Mouse (Mus musculus) heart, embryonic 13.5 days (tissue): ENCODE results near the gene Tecta. TPM values are rescaled to one million over a fixed set of nuclear protein-coding genes. Genes with fewer than 3 reads are reported as not detected.

Experiments
- ATAC-seq: fragments of 200-750 bp; cut with Nextera tagmentation; 2 replicates; pipeline ENCODE4 v1.8.0; 2017; ENCODE audit warnings: moderate TSS enrichment; ENCODE audit not compliant: insufficient number of reproducible peaks, low FRiP score, low TSS enrichment; ENCODE audit errors: extremely low read depth
- H3K27ac ChIP-seq: fragments of 300-500 bp; sonication (generic); replicated peaks from 2 replicates; pipeline ENCODE4 v1.5.1; 2015; ENCODE audit warnings: moderate library complexity, mild to moderate bottlenecking, inconsistent platforms
- H3K27me3 ChIP-seq: fragments of 300-500 bp; sonication (generic); replicated peaks from 2 replicates; pipeline ENCODE4 v1.6.1; 2015; ENCODE audit warnings: mild to moderate bottlenecking, inconsistent platforms
- H3K36me3 ChIP-seq: fragments of 300-500 bp; sonication (generic); 2 replicates; pipeline ENCODE4 v1.6.1; 2015; ENCODE audit warnings: mild to moderate bottlenecking, inconsistent platforms
- H3K4me1 ChIP-seq: fragments of 300-500 bp; sonication (generic); 2 replicates; pipeline ENCODE4 v1.6.1; 2015; ENCODE audit warnings: inconsistent platforms
- H3K4me2 ChIP-seq: fragments of 300-500 bp; sonication (generic); 2 replicates; pipeline ENCODE4 v1.6.1; 2015; ENCODE audit warnings: inconsistent platforms, mild to moderate bottlenecking, moderate library complexity
- H3K4me3 ChIP-seq: fragments of 300-500 bp; sonication (generic); 2 replicates; pipeline ENCODE4 v1.5.1; 2015; ENCODE audit warnings: moderate library complexity, mild to moderate bottlenecking, inconsistent platforms
- H3K9ac ChIP-seq: fragments of 300-500 bp; sonication (generic); 2 replicates; pipeline ENCODE4 v1.6.1; 2015; ENCODE audit warnings: inconsistent platforms, mild to moderate bottlenecking, moderate library complexity
- H3K9me3 ChIP-seq: fragments of 300-500 bp; sonication (generic); 2 replicates; pipeline ENCODE4 v1.6.1; 2016; ENCODE audit warnings: inconsistent platforms
- WGBS: fragments of 180-500 bp; shearing (Covaris S2); methylation state at CpG from one replicate; pipeline ENCODE4 v1.1.7; 2015; ENCODE audit warnings: mixed read lengths; 5-methylcytosine and 5-hydroxymethylcytosine counted together
- polyA plus RNA-seq: library from polyadenylated mRNA; unstranded; fragments of >200 nt; fragmentation: Nextera tagmentation; extraction: Ambion mirVana; gene quantifications from 2 replicates; pipeline ENCODE4 v1.2.1, GENCODE M21; 2015

Gene Tecta
- polyA plus RNA-seq, 1 experiment from 2014 or later, result 0.51 TPM

GRCm38 (mm10) chr9:42387038-42387437 lies 12.7 kb downstream of the Tecta start:
- Histone ChIP-seq H3K27ac (no peak overlapping the region), H3K4me1 (no peaks in the 10 kb centered on the region), H3K4me3 (no peak overlapping the region), H3K9ac (no peak overlapping the region), H3K27me3 (peaks cover 45% of the 10 kb centered on the region), H3K4me2 (no peak overlapping the region), H3K9me3 (no peaks in the 10 kb centered on the region), H3K36me3 (no peaks in the 10 kb centered on the region)
- WGBS, result 58% methylated on average over 8 of the region's 8 CpGs
- ATAC-seq, result no peak

GRCm38 (mm10) chr9:42385656-42386055 lies 14.1 kb downstream of the Tecta start:
- no peak overlapping the region for H3K9ac ChIP-seq
- peaks cover 48% of the 10 kb centered on the region for H3K27me3 ChIP-seq
- ATAC-seq, result no peak
- 72% methylated on average over 13 of the region's 13 CpGs for WGBS
- no peaks in the 10 kb centered on the region for H3K36me3 ChIP-seq
- H3K4me3 ChIP-seq, result no peak overlapping the region
- H3K27ac ChIP-seq, result no peak overlapping the region
- no peak overlapping the region for H3K4me2 ChIP-seq
- H3K9me3 ChIP-seq, result no peaks in the 10 kb centered on the region
- H3K4me1 ChIP-seq, result no peaks in the 10 kb centered on the region

DNA sequence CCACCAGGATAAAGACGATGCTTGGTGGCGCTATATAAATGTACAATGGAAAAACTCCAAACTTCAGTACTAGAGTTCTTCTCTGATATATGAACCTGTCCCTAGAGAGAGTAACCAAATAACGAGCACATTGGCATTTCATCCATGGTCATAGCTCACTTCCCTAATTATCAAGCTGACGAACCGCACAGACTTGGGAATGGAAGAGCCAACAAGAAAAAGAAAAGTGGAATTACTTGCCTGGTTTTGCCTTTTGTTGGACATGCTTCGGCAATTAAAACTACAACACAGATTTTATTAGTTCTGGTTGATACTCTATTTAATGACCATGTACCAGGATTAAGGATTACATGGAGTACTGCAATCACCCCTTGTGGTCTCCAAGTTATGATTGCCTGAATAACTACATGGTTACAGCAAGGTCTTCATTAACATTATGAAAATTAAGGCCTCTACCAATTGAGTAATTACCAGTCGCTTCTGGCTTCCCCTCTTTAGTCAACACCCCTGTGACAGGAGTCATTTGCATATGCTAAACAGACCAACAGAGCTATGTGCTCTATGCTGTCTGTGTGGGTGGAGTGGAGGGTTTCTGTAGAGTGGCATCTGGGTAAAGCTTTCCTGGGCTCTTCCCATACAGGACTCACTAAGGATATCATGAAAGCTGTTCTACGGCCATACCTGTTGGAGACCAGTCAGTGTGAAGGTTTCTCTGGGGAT lies 16.9 kb downstream of the Tecta start:
- H3K4me1 ChIP-seq, result no peaks in the 10 kb centered on the region
- H3K9ac ChIP-seq, result no peak overlapping the region
- 75% methylated on average over 8 of the region's 8 CpGs for WGBS
- H3K4me3 ChIP-seq, result no peak overlapping the region
- peaks cover 29% of the 10 kb centered on the region for H3K27me3 ChIP-seq
- no peaks in the 10 kb centered on the region for H3K36me3 ChIP-seq
- H3K9me3 ChIP-seq, result no peaks in the 10 kb centered on the region
- ATAC-seq, result no peak
- H3K27ac ChIP-seq, result no peak overlapping the region
- no peak overlapping the region for H3K4me2 ChIP-seq

GRCm38 (mm10) chr9:42382063-42382462 lies 17.7 kb downstream of the Tecta start:
- WGBS, result 74% methylated on average over 5 of the region's 5 CpGs
- Histone ChIP-seq H3K27ac (no peak overlapping the region), H3K9ac (no peak overlapping the region), H3K36me3 (no peaks in the 10 kb centered on the region), H3K9me3 (no peaks in the 10 kb centered on the region), H3K4me2 (no peak overlapping the region), H3K4me1 (no peaks in the 10 kb centered on the region), H3K27me3 (peaks cover 21% of the 10 kb centered on the region), H3K4me3 (no peak overlapping the region)
- ATAC-seq, result no peak

DNA sequence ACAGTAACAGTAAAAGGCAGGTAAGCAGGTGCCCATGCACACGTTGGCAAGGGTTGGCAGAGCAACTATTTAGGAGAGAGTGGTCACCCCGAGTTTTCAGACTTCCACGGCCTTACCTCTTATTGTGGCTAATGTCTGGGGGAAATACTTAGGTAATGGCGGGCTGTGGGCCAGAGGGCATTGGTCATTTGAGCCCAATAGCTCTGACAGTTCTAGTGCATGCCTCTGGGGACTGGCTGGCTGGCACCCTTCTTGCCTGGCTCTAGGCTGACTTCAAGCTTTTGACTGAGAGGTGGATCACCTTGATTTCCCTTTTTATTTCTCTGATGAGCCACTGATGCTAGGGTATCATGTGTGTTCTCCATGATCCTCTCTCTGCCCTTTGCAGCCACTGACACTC lies 21.7 kb downstream of the Tecta start:
- Histone ChIP-seq H3K9ac (no peak overlapping the region), H3K27ac (no peak overlapping the region)

DNA sequence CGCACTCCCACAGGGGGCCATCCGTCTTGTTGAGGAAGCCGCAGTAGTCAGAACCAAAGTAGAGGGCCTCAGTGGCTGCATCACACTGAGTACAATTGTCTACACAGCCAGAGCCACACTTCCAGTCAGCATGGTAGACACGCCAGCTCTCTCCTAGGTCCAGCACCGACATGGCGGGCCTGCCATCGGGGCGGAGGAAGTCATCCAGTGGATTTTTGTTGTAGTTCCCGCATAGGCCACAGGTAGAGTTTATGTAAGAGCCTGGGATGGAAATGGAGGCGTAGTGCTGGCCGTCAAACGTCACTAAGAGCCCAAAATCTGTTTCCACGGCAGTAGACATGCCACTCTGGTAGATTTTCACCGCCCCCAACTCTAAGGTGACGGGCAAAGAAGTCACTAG lies 22.1 kb downstream of the Tecta start:
- no peaks in the 10 kb centered on the region for H3K4me1 ChIP-seq
- 87% methylated on average over 15 of the region's 15 CpGs for WGBS
- no peak overlapping the region for H3K27ac ChIP-seq
- H3K27me3 ChIP-seq, result peaks cover 21% of the 10 kb centered on the region; the same call in 1 of the 2 replicates
- H3K4me3 ChIP-seq, result no peak overlapping the region
- no peak for ATAC-seq
- no peak overlapping the region for H3K4me2 ChIP-seq
- H3K36me3 ChIP-seq, result no peaks in the 10 kb centered on the region
- H3K9me3 ChIP-seq, result no peaks in the 10 kb centered on the region
- no peak overlapping the region for H3K9ac ChIP-seq

More for the DNA sequence above, 21.7 kb downstream of the Tecta start:
- no peak overlapping the region for H3K4me3 ChIP-seq
- H3K9me3 ChIP-seq, result no peaks in the 10 kb centered on the region
- no peak for ATAC-seq
- H3K4me1 ChIP-seq, result no peaks in the 10 kb centered on the region
- no peaks in the 10 kb centered on the region for H3K36me3 ChIP-seq
- H3K27me3 ChIP-seq, result peaks cover 21% of the 10 kb centered on the region; the same call in 1 of the 2 replicates
- no peak overlapping the region for H3K4me2 ChIP-seq
- WGBS, result 86% methylated on average over 4 of the region's 4 CpGs

- Histone ChIP-seq H3K36me3 (no peaks in the 10 kb centered on the region), H3K4me3 (no peak overlapping the region), H3K9me3 (no peaks in the 10 kb centered on the region), H3K27me3 (peaks cover 14% of the 10 kb centered on the region; the same call in 1 of the 2 replicates), H3K4me2 (no peak overlapping the region), H3K9ac (no peak overlapping the region), H3K27ac (no peak overlapping the region), H3K4me1 (no peaks in the 10 kb centered on the region)
- ATAC-seq, result no peak
- 44% methylated on average over 6 of the region's 6 CpGs for WGBS
Measured at GRCm38 (mm10) chr9:42371670-42372368, 27.9 kb downstream of the Tecta start.

- no peaks in the 10 kb centered on the region for H3K9me3 ChIP-seq
- no peak for ATAC-seq
Measured at GRCm38 (mm10) chr9:42357585-42357984, 42.1 kb downstream of the Tecta start.

DNA sequence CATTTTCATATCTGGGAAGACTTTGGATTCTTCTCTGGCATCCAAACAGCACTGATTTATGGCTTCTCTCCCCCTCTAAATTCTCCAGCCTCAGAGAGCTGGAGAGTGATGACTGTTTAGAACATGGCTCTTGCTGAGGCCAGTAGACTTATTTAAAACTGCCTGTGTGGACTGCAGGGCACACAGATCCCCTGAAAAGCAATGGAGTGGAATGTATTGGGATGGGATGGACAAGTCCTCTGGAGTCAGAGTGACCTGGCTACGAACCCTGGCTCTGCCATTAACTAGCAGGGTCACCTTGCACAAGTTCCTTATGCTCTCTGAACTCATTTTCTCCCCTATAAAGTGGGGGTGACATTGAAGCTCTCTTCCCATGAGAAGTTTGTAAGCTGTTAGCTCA lies 44.9 kb downstream of the Tecta start:
- Histone ChIP-seq H3K9me3 (no peaks in the 10 kb centered on the region), H3K27ac (no peak overlapping the region), H3K27me3 (peaks cover 4% of the 10 kb centered on the region), H3K4me3 (no peak overlapping the region), H3K4me2 (no peak overlapping the region), H3K9ac (no peak overlapping the region), H3K36me3 (no peaks in the 10 kb centered on the region), H3K4me1 (no peaks in the 10 kb centered on the region)
- no peak for ATAC-seq
- 75% methylated on average over 1 of the region's 1 CpGs for WGBS

More at GRCm38 (mm10) chr9:42357585-42357984, 42.1 kb downstream of the Tecta start:
- peaks cover 4% of the 10 kb centered on the region for H3K27me3 ChIP-seq
- H3K4me2 ChIP-seq, result no peak overlapping the region
- no peaks in the 10 kb centered on the region for H3K4me1 ChIP-seq
- WGBS, result 84% methylated on average over 4 of the region's 4 CpGs
- no peak overlapping the region for H3K9ac ChIP-seq
- H3K27ac ChIP-seq, result no peak overlapping the region
- no peaks in the 10 kb centered on the region for H3K36me3 ChIP-seq
- no peak overlapping the region for H3K4me3 ChIP-seq

GRCm38 (mm10) chr9:42349791-42350190 lies 49.9 kb downstream of the Tecta start:
- Histone ChIP-seq H3K27me3 (no peaks in the 10 kb centered on the region), H3K4me3 (no peak overlapping the region), H3K36me3 (no peaks in the 10 kb centered on the region), H3K9me3 (no peaks in the 10 kb centered on the region), H3K4me2 (no peak overlapping the region), H3K27ac (no peak overlapping the region), H3K9ac (no peak overlapping the region), H3K4me1 (no peaks in the 10 kb centered on the region)
- no peak for ATAC-seq
- WGBS, result 46% methylated on average over 7 of the region's 7 CpGs

DNA sequence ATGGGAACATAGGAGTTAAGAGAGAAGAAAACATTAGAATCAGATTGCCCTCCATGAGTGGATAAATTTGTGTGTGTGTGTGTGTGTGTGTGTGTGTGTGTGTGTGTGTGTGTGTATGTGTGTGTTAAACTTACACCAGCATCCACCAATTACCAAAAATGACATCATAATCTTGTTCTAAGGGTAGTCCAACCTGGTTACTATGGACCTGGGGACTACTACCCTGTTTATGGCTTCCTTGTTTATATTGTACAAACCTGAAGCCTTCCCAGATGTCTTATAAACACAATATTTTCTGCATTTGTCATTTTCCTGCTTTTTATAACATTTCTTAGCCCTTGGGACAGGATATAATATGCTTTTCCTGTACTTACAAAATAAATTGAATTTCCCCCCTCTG lies 53.4 kb downstream of the Tecta start:
- no peak for ATAC-seq
- no peaks in the 10 kb centered on the region for H3K4me1 ChIP-seq
- no peaks in the 10 kb centered on the region for H3K9me3 ChIP-seq
- no peak overlapping the region for H3K9ac ChIP-seq
- no peak overlapping the region for H3K4me3 ChIP-seq
- H3K27me3 ChIP-seq, result no peaks in the 10 kb centered on the region
- no peaks in the 10 kb centered on the region for H3K36me3 ChIP-seq
- no peak overlapping the region for H3K4me2 ChIP-seq
- H3K27ac ChIP-seq, result no peak overlapping the region

GRCm38 (mm10) chr9:42339151-42339550 lies 60.6 kb downstream of the Tecta start:
- Histone ChIP-seq H3K27ac (no peak overlapping the region), H3K27me3 (peaks cover 4% of the 10 kb centered on the region; the same call in 1 of the 2 replicates), H3K4me3 (no peak overlapping the region), H3K4me2 (no peak overlapping the region), H3K9ac (no peak overlapping the region), H3K36me3 (no peaks in the 10 kb centered on the region), H3K4me1 (peaks cover 7% of the 10 kb centered on the region), H3K9me3 (no peaks in the 10 kb centered on the region)
- ATAC-seq, result no peak
- WGBS, result 55% methylated on average over 4 of the region's 4 CpGs
